Mouse (Mus musculus) right cerebral cortex, adult 18-20 months (tissue): ENCODE results near the gene Egfl6.
"Not testable (repeated sequence)": the region's sequence is repeated elsewhere in the genome, so short reads cannot be mapped to it uniquely, and the experiment has no call there.

Experiments
- DNase-seq: peaks from one replicate; pipeline ENCODE4 v3.0.0; 2022; ENCODE audit warnings: mixed read lengths

Egfl6 gene

GRCm38 (mm10) chrX:166515923-166516322 lies 69.6 kb downstream of the Egfl6 start:
- no peak for DNase-seq

GRCm38 (mm10) chrX:166514035-166514434 lies 71.5 kb downstream of the Egfl6 start:
- not testable (repeated sequence) for DNase-seq

- peak; percentile 34 for DNase-seq
These were observed 73.4 kb downstream of the Egfl6 start for GRCm38 (mm10) chrX:166512071-166512470.

DNA sequence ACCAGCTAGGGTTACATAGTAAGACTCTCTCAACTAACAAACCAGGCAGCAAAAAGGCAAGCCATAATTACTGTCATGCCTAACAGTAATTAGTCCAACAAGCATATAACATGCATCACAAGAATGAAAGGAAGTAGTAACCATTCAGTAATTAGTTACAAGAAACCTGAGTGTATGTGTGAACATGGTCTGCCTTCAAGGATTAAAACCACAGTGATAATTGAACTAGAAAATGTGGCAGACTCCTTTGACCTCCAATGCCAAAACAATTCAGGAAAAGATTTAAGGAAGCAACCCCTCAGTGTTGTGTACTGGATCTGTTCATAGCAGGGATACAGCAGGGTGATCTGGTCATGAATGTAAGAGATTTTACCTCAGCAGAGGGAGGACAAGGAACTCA lies 74.4 kb downstream of the Egfl6 start:
- no peak for DNase-seq

GRCm38 (mm10) chrX:166509761-166510738 lies 75.5 kb downstream of the Egfl6 start:
- DNase-seq = peak; percentile 92

GRCm38 (mm10) chrX:166504421-166504820 lies 81.1 kb downstream of the Egfl6 start:
- no peak for DNase-seq

DNA sequence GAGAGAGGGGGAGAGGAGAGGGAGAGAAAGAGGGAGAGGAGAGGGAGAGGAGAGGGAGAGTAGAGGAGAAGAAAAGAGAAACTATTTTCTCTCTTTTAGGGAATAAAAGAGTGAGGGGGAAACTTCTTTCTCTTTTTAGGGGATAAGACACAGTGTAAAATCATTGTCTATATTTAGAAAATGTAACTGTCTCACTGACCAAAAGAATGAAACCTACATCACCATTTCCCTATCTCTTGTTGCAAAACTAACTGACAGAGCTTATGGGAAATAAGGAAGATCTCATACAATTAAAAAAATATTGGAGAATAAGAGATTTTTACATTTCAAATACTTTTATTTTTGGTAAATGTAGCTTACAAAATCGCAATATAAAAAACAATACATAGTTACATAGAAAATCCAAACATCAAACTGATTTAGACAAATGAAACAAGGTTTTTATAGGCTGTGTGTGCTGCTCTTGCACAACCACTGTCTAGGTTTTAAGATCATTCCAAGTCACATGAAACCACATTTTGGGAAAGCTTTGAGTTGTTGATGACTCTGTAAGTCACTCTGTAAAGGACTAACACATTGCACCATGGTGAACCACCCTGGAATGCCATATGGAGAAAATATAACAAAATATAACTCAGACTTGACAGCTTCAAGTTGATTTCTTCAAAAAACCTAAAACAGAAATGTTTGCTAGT lies 85.9 kb downstream of the Egfl6 start:
- no peak for DNase-seq

DNA sequence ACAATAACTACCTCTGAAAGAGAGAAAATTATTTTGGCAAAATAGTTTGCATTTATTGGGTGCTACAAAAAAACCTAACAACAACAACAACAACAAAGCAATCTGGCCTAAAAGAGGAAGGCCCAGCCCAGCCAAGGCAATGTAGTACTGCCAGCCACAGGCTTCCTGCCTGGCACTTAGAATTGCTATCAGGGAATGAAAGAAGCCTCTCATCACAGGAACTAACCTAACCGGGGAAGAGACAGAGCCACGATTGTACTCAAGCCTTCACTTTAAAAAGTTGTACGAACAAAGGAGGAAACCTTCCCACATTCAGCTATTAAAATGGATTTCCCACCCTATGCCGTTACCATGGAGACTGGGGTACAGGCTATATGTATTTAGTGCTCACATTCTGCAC lies 87.7 kb downstream of the Egfl6 start:
- DNase-seq = peak; percentile 2

DNA sequence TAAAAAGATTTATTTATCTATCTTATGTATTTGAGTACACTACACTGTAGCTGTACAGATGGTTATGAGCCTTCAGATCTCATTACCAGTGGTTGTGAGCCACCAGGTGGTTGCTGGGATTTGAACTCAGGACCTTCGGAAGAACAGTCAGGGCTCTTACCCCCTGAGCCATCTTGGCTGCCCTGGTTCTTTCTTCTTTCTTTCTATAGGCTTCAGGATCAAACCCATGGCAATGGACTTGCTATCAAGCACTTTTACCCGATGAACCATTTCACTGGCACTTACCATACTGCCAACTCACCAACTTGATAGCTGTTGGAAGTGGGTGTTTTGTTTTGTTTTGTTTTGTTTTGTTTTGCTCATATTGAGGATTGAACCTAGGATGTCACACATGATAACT lies 90.5 kb downstream of the Egfl6 start:
- DNase-seq = no peak

GRCm38 (mm10) chrX:166479365-166479983 lies 106.0 kb downstream of the Egfl6 start, which contains the start of gene Rab9:
Gene Rab9 (minus strand): TSS chrX:166479867.
- DNase-seq = peak; percentile 88

GRCm38 (mm10) chrX:166478631-166479364 lies 106.7 kb downstream of the Egfl6 start:
- no peak for DNase-seq

- no peak for DNase-seq
These were observed 108.1 kb downstream of the Egfl6 start for GRCm38 (mm10) chrX:166477393-166477792.
